Mouse (Mus musculus) CH12.LX (cell line): ENCODE measurements around the gene Samd14.

Source experiments
- BHLHE40 ChIP-seq: IDR thresholded peaks from 2 replicates; pipeline ENCODE4 v1.6.1; 2011; ENCODE audit warnings: mild to moderate bottlenecking, low read depth, low read length, improper control_type of control experiment
- CTCF ChIP-seq, 2 experiments: IDR thresholded peaks in 1 of 2; conservative IDR thresholded peaks in 1 of 2; 2 replicates each; pipeline ENCODE4 v1.5.1; 2011 to 2012; ENCODE audit warnings: low read depth in 2 of 2, low read length in 2 of 2, improper control_type of control experiment in 1 of 2, inconsistent platforms in 1 of 2, mild to moderate bottlenecking in 1 of 2, moderate library complexity in 1 of 2
- EP300 ChIP-seq: IDR thresholded peaks from 2 replicates; pipeline ENCODE4 v1.6.1; 2011; ENCODE audit warnings: low read length, improper control_type of control experiment
- POLR2A ChIP-seq: IDR thresholded peaks from 2 replicates; pipeline ENCODE4 v1.6.1; 2011; ENCODE audit warnings: low read depth, mild to moderate bottlenecking, improper control_type of control experiment, low read length
- UBTF ChIP-seq: IDR thresholded peaks from 2 replicates; pipeline ENCODE4 v1.6.1; 2012; ENCODE audit warnings: low read depth, mild to moderate bottlenecking, inconsistent platforms, low read length, improper control_type of control experiment, moderate library complexity
- ZKSCAN1 ChIP-seq: IDR thresholded peaks from 2 replicates; pipeline ENCODE4 v1.6.1; 2012; ENCODE audit warnings: low read depth, inconsistent platforms, low read length, improper control_type of control experiment, borderline replicate concordance

DNA sequence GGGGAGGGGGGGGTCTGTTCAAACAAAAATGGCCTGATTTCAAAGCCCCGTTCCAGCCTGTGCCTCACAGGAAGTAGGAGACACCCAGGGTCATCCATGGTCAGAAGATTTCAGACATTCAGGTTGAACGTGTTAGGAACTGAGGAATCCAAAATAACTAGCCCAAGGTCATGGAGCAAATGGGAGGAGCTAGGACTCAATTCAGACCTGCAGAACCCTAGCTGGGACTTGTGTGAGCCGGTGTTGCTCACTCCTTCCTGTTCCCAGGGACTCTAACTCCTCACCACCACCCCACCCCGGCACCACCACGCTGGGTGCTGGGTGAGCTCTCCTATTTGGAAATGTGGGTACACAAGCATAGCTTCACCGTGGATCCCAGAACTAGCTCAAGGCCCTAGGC lies 22.3 kb upstream of the Samd14 start:
- TF ChIP-seq EP300 = no peak
- TF ChIP-seq CTCF (conservative IDR thresholded peaks at IDR 0.05 in 1 of 2, IDR thresholded peaks at IDR 0.05 in 1 of 2; ENCODE audit: low read depth in 2 of 2, low read length in 2 of 2) = no peak
- TF ChIP-seq BHLHE40 = no peak
- TF ChIP-seq UBTF = no peak
- TF ChIP-seq ZKSCAN1 = no peak
- TF ChIP-seq POLR2A = no peak
